Mouse (Mus musculus): Measurements from ENCODE around the gene Plekhg5. TPM values are rescaled to one million over a fixed set of nuclear protein-coding genes. Genes with fewer than 3 reads are reported as not detected.

The Plekhg5 gene
- total RNA-seq, 2 experiments from 2014 or later, result 11.2 to 17.1 TPM

DNA sequence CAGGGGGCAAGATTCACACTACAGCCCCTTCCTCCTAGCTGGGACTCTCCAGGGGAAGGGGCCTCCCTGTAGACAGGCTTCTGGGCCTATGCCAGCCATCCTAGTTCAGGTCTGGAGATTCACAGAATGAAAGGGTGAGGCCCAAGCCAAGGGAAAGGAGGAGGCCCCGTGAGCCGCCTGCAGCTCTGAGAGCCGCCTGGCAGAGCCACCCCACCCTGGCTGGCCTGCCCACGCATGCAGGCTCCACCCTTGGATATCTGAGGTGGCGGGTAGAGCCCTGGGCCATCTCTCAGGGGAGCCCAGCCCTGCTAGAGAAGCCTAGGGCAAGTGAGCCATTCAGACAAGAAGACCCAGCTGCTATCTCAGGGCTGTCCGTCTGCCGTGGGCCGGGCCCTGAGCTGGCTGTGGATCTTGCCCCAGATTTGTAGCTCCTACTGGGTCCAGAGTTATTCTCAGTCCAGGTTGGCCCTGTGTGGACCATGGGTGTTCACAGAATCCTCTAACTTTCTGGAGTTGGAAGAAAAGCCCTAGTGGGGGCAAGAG lies 20.5 kb downstream of the Plekhg5 start:
- DNase-seq, result no peak
- intact Hi-C loops (cut with DNase I; ENCODE audit: low total_unique reads), result loop anchor here (5.0 kb wide), 1 partner anchor 51 kb away; no protein-coding TSS in a partner anchor

- DNase-seq, result no peak
- intact Hi-C loops (cut with DNase I; ENCODE audit: low total_unique reads), result loop anchor here (5.0 kb wide), 1 partner anchor 52 kb away; no protein-coding TSS in a partner anchor
These were observed 21.9 kb downstream of the Plekhg5 start for GRCm38 (mm10) chr4:152094233-152094632.

DNA sequence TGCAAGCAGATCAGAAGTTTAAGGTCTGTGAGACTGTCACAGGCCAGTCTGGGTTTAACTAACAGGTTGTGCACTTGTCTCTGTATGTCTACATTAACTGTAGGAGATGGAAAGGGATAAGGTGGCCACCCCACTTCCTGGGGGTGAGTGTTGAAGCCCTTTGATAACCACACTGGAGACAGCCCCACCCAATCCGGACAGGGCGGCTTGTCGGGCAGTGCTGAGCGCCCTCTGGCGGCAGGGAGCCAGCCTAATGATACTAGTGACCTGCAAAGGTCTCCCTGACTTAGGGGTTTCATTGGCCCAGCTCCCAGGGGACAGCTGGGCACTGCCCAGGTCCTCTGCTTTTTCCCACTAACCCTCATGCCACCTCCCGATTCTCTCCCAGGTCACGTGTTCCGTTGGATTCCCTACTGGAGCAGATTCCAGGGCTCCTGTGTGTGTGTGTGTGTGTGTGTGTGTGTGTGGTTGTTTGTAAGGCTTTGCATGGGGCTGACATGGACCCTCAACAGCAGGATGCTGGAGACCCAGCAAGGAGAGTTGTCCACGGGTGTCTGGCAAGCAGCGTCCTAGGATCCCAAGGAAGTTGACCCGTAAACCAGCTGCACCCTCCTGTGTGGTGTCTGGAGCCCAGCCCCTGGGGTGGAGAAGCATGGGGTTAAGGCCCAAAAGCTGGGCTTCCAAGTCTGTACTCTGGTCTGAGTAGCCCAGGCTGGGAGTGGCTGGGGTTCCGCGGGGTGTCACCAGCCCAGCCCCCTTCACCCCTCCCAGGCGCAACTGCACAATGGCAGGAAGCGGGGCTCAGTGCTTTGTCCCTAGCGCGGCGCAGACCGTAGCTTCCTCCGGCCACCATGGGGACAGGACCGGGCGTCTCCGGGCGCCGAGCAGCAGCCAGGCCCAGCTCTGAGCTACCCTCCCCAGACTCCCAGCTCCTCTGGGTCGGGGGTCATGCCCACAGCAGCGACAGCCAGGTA lies 23.9 kb downstream of the Plekhg5 start:
- peak; percentile 81 for DNase-seq
- intact Hi-C loops (cut with DNase I; ENCODE audit: low total_unique reads), result loop anchor here (5.0 kb wide), 1 partner anchor 119 kb away; no protein-coding TSS in a partner anchor

DNA sequence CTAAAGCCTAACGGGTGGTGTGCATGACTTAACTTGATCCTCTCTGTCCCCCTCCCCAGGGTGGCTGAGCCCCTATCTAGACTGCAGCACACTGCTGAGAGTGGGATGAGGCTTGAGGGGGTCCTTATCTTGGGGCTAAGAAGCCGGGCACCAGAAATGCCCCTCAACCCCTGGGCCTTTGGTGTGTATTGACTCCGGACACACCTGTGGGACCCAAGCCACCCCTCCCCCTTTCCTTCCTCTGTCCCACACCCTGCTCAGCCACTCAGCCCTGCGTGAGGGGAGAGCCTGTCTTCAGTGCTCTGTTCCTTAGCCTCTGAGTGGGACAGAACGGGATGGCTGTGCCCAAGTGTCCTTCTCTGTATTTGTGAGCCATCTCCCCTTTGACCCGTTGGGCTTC lies 24.6 kb downstream of the Plekhg5 start:
- intact Hi-C loops (cut with DNase I; ENCODE audit: low total_unique reads), result loop anchor here (5.0 kb wide), 1 partner anchor 120 kb away; no protein-coding TSS in a partner anchor
- DNase-seq, result no peak

DNA sequence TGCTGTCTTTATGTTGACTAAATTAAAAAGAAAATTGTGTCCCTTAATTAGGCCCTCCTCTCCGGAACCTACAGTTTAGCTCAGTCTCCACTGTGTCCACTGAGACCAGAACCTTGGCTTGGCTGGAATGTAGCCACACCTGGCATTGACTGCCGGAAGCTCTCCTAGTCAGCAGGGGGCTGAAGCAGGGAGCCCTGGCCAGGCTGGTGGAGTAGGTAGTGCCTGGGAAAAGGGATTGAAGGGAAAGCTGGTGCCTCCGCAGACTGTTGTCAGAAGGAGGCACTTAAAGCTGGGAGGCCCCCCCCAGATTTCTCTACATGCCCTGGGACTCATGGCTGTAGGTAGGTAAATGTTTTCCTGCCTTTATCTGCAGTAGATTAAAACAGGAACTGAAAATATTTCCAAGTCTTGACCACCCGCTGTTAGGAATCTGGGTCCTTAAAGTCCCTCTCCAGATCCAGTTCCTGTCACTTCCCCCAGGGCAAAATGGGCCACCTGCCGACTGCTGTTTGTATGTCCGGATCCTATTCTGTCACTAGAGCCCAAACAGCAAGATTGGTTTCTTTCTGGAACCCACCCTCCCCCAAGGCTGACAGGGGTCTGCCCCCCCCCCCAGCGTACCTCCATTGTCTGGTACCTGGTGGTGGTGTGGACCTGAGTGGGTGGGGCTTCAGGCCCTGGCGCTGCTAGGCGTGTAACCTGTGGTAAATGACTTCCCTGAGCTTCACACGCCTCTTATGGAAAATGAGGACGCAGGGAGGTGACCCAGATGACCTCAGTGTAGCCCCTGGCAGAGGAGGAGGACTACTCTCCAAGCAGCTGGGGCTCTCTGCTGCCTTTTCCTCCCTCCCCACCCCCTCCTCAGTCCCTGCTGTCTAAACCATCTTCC lies 25.9 kb downstream of the Plekhg5 start:
- intact Hi-C loops (cut with DNase I; ENCODE audit: low total_unique reads), result loop anchor here (5.0 kb wide), 1 partner anchor 121 kb away; no protein-coding TSS in a partner anchor
- DNase-seq, result no peak

GRCm38 (mm10) chr4:152100541-152100940 lies 28.2 kb downstream of the Plekhg5 start:
- intact Hi-C loops (cut with DNase I; ENCODE audit: low total_unique reads), result no loop called here
- DNase-seq, result no peak

GRCm38 (mm10) chr4:152101081-152101653 lies 28.9 kb downstream of the Plekhg5 start:
- no peak for DNase-seq
- intact Hi-C loops (cut with DNase I; ENCODE audit: low total_unique reads), result no loop called here

- no peak for DNase-seq
- intact Hi-C loops (cut with DNase I; ENCODE audit: low total_unique reads), result no loop called here
These were observed 29.6 kb downstream of the Plekhg5 start for GRCm38 (mm10) chr4:152101921-152102320.

DNA sequence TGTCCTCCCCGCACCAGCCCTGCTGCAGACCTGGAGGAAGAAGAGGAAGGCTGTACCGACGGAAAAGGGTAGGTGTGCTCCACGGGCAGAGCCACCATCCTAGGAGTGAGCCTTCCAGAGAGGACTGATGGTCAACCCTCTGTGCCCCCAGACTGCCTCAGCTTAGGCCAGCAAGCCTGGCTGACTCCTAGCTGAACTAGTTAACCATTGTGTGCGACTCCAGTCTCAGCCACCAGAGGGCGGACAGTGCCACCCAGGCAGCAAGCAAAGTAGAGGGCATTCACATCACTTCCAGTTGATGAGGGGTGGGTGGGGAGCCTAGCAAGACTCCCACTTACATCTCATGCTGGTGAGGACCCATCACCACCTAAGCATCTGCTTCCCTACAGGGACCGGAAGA lies 30.7 kb downstream of the Plekhg5 start:
- peak; percentile 72 for DNase-seq
- intact Hi-C loops (cut with DNase I; ENCODE audit: low total_unique reads), result no loop called here

GRCm38 (mm10) chr4:152106746-152107145 lies 34.4 kb downstream of the Plekhg5 start:
- DNase-seq, result no peak
- intact Hi-C loops (cut with DNase I; ENCODE audit: low total_unique reads), result no loop called here

DNA sequence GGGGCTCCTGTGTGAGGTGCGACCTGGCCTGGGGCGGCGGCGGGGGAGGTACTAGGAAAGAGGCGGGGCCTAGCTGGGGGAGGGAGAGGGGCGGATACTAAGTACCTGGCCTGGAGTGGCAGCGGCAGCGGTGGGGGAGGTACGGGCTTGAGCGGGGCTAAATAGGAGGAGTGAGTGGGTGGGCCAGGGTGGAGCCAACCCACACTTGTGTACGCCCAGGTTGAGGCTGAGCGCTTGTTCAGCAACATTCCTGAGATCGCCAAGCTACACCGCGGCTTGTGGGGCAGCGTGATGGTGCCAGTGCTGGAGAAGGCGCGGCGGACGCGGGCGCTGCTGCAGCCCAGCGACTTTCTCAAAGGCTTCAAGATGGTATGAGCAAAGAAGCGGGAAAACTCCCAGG lies 35.2 kb downstream of the Plekhg5 start:
- intact Hi-C loops (cut with DNase I; ENCODE audit: low total_unique reads), result no loop called here
- DNase-seq, result no peak

DNA sequence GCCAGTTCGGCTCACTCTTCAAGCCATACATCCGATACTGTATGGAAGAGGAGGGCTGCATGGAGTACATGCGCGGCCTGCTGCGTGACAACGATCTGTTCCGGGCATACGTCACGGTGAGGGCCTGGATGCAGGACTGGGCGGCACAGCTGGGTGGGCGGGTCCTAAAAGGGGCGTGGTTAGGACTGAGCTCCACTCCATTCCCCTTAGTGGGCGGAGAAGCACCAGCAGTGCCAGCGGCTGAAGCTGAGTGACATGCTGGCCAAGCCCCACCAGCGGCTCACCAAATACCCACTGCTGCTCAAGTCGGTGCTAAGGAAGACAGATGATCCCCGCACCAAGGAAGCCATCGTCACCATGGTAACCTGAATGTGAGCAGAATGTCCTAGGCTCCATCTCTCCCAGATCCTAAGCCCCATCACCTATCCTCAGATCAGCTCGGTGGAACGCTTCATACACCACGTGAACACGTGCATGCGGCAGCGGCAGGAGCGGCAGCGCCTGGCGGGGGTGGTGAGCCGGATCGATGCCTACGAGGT lies 35.7 kb downstream of the Plekhg5 start:
- intact Hi-C loops (cut with DNase I; ENCODE audit: low total_unique reads), result no loop called here
- DNase-seq, result peak; percentile 60

DNA sequence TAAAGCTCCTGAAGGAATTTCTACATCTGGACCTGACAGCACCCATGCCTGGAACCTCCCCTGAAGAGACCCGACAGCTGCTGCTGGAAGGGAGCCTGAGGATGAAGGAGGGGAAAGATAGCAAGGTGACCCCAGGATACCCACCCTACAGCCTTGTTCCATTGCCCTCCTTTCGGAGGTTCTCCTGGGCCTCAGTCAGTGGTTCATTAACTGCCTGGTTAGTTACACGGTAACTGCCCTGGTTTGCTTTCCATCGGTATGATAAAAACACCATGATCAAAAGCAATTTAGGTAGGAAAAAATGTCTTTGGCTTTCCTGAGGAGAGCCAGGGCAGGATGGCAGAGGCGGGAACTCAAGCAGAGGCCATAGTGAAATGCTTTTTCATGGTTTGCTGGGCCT lies 36.4 kb downstream of the Plekhg5 start:
- no peak for DNase-seq
- intact Hi-C loops (cut with DNase I; ENCODE audit: low total_unique reads), result no loop called here

DNA sequence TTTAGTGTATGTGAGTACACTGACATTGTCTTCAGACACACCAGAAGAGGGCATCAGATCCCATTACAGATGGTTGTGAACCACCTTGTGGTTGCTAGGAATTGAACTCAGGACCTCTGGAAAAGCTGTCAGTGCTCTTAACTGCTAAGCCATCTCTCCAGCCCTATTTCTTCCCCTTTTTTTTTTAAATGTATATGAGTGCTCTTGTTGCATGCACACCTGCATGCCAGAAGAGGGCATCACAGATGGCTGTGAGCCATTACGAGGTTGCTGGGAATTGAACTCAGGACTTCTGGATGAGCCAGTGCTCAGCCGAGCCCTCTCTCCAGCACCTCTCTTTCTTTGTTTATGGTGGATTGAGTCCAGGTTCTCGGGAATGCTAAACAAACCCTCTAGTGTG lies 37.2 kb downstream of the Plekhg5 start:
- intact Hi-C loops (cut with DNase I; ENCODE audit: low total_unique reads), result no loop called here
- DNase-seq, result peak; percentile 2

- intact Hi-C loops (cut with DNase I; ENCODE audit: low total_unique reads), result no loop called here
- DNase-seq, result no peak
These were observed 38.4 kb downstream of the Plekhg5 start for GRCm38 (mm10) chr4:152110689-152111088.

GRCm38 (mm10) chr4:152112329-152112728 lies 40.0 kb downstream of the Plekhg5 start:
- intact Hi-C loops (cut with DNase I; ENCODE audit: low total_unique reads), result no loop called here
- DNase-seq, result no peak

DNA sequence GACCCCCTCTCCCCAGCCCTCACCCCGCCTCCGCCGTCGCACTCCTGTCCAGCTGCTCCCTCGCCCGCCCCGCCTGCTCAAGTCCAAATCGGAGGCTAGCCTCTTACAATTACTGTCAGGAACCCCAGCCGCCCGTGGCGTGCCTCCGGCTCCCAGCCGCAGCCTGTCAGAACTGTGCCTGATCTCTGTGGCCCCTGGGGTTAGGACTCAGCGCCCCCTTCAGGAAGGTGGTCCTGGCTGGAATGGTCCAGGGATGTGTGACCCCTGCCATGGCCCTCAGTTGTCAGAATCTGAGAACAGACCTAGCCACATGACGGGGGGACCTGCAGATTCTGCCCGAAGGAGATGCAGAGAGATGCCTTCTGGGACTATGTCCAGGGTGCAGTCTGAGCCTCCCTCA lies 41.8 kb downstream of the Plekhg5 start:
- intact Hi-C loops (cut with DNase I; ENCODE audit: low total_unique reads), result no loop called here
- DNase-seq, result no peak

GRCm38 (mm10) chr4:152115921-152116612 lies 43.8 kb downstream of the Plekhg5 start, which contains the start of gene Tnfrsf25:
Gene Tnfrsf25 (plus strand): TSS chr4:152115934.
- no peak for DNase-seq
- intact Hi-C loops (cut with DNase I; ENCODE audit: low total_unique reads), result no loop called here

All from gastrocnemius, postnatal 14 days (tissue).